Mouse (Mus musculus) liver, postnatal 0 days (tissue): ENCODE measurements around the gene Iqgap1. TPM values are rescaled to one million over a fixed set of nuclear protein-coding genes. Genes with fewer than 3 reads are reported as not detected.

Experiments
- ATAC-seq: fragments of 200-750 bp; cut with Nextera tagmentation; 2 replicates; pipeline ENCODE4 v1.8.0; 2017; ENCODE audit warnings: mild to moderate bottlenecking, moderate library complexity
- DNase-seq: peaks from one replicate; pipeline ENCODE4 v3.0.0-alpha.2; 2016
- H3K27ac ChIP-seq: fragments of 300-500 bp; sonication (generic); 2 replicates; pipeline ENCODE4 v1.5.1; 2014; ENCODE audit warnings: antibody characterized with exemption, moderate library complexity, mild to moderate bottlenecking, low read depth
- H3K27me3 ChIP-seq: fragments of 300-500 bp; sonication (generic); 2 replicates; pipeline ENCODE4 v1.6.1; 2014; ENCODE audit warnings: low read length, control low read depth, mixed read lengths; ENCODE audit not compliant: insufficient read depth
- H3K36me3 ChIP-seq: fragments of 300-500 bp; sonication (generic); replicated peaks from 2 replicates; pipeline ENCODE4 v1.6.1; 2014; ENCODE audit warnings: mild to moderate bottlenecking, control low read depth, low read length, moderate library complexity, mixed read lengths; ENCODE audit not compliant: insufficient read depth
- H3K4me1 ChIP-seq: fragments of 300-500 bp; sonication (generic); 2 replicates; pipeline ENCODE4 v1.6.1; 2014; ENCODE audit warnings: antibody characterized with exemption, mild to moderate bottlenecking, control low read depth; ENCODE audit not compliant: insufficient read depth
- H3K4me2 ChIP-seq: fragments of 300-500 bp; sonication (generic); 2 replicates; pipeline ENCODE4 v1.6.1; 2014; ENCODE audit warnings: low read depth, mild to moderate bottlenecking, low read length, moderate library complexity, mixed read lengths
- H3K4me3 ChIP-seq: fragments of 300-500 bp; sonication (generic); 2 replicates; pipeline ENCODE4 v1.5.1; 2014; ENCODE audit warnings: low read depth, low read length
- H3K9ac ChIP-seq: fragments of 300-500 bp; sonication (generic); replicated peaks from 2 replicates; pipeline ENCODE4 v1.6.1; 2014; ENCODE audit warnings: mild to moderate bottlenecking, moderate library complexity
- H3K9me3 ChIP-seq: fragments of 300-500 bp; sonication (generic); 2 replicates; pipeline ENCODE4 v1.6.1; 2016; ENCODE audit warnings: mild to moderate bottlenecking, control low read depth, low read length, mixed read lengths
- CTCF ChIP-seq: sonication (generic); IDR thresholded peaks from 2 replicates; pipeline ENCODE4 v1.5.1; 2016; ENCODE audit warnings: antibody characterized with exemption, low read depth
- EP300 ChIP-seq: IDR thresholded peaks from 2 replicates; pipeline ENCODE4 v1.6.1; 2016; ENCODE audit warnings: antibody characterized with exemption, low read depth, mild to moderate bottlenecking
- WGBS: fragments of 180-500 bp; shearing (Covaris S2); extraction: QIAGEN DNeasy Blood & Tissue Kit; methylation state at CpG from one replicate; pipeline ENCODE4 v1.1.7; 2014; ENCODE audit not compliant: insufficient replicate concordance; 5-methylcytosine and 5-hydroxymethylcytosine counted together
- polyA plus RNA-seq: library from polyadenylated mRNA; unstranded; fragments of >200 nt; fragmentation: Nextera tagmentation; extraction: Ambion mirVana; gene quantifications from 2 replicates; pipeline ENCODE4 v1.2.1, GENCODE M21; 2015

Gene Iqgap1
- polyA plus RNA-seq = 10.8 and 13.6 TPM in 2 replicates

DNA sequence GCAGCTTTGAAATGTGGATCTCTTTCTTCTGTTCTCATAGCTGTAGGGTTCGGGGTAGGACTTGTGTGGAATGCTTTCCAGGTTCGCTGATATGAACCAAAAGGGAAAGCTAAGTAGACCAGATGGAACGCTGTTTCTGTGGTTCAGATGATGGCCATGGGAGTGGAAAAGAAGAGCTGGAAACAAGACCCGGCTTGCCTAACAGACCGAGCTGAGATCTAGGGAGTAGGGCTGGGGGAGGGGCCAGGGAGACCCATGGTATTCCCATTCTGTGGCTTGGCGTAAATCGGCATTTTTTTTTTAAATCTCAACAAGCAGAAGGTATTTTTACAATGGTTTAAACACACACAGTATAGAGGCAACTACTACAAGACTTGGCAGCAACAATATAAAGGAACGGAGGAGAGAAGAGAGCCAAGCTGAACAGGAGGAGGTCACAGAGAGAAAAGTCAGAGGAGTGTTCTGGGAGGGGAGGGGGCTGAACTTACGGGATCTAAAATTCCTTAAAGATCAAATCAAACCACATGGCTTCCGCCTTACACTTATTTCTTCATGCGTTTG lies at the start of gene Iqgap1:
Gene Iqgap1 (minus strand): TSS at position 132 of the 561 bp plus-strand sequence.
- no peak for TF ChIP-seq CTCF
- TF ChIP-seq EP300 = no peak
- no peak within 1 kb of the TSS for H3K4me3 ChIP-seq
- DNase-seq (no peak), ATAC-seq (no peak)
- H3K4me1 ChIP-seq = peaks cover 13% of the 10 kb centered on the region
- no peaks in the 10 kb centered on the region for H3K27me3 ChIP-seq
- H3K36me3 ChIP-seq = no peaks in the 10 kb centered on the region
- no peaks in the 10 kb centered on the region for H3K9me3 ChIP-seq
- no peak within 1 kb of the TSS for H3K9ac ChIP-seq
- no peak within 1 kb of the TSS for H3K4me2 ChIP-seq
- no peak within 1 kb of the TSS for H3K27ac ChIP-seq
- 87% methylated on average over 11 of the region's 11 CpGs for WGBS

DNA sequence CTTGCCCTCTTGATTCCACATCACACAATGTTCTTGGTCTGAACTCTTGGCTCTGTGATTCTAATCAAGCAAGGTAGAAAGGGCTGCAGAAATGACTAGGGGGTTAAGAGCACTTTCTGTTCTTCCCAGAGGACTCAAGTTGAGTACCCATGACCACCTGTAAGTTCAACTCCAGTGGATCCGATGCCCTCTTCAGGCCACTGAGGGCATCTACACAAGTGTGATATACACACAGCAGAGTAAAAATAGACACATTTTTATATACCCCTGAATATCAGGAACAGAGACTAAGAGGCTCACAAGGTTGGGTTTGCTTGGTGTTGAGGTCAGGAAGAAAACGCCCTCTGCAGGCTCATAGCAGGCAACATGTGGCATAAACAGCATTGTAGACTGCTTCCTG lies 47.9 kb upstream of the Iqgap1 start:
- Histone ChIP-seq H3K27me3 (no peaks in the 10 kb centered on the region), H3K36me3 (peaks cover 20% of the 10 kb centered on the region), H3K4me2 (no peak overlapping the region), H3K27ac (peak overlapping the region; percentile 41), H3K4me3 (no peak overlapping the region), H3K9ac (no peak overlapping the region), H3K9me3 (no peaks in the 10 kb centered on the region), H3K4me1 (peaks cover 19% of the 10 kb centered on the region)
- ATAC-seq = no peak
- TF ChIP-seq EP300 = no peak
- peak; percentile 15; the same call in 1 of the 2 replicates for TF ChIP-seq CTCF
- no peak for DNase-seq
- WGBS = 80% methylated on average over 2 of the region's 2 CpGs

DNA sequence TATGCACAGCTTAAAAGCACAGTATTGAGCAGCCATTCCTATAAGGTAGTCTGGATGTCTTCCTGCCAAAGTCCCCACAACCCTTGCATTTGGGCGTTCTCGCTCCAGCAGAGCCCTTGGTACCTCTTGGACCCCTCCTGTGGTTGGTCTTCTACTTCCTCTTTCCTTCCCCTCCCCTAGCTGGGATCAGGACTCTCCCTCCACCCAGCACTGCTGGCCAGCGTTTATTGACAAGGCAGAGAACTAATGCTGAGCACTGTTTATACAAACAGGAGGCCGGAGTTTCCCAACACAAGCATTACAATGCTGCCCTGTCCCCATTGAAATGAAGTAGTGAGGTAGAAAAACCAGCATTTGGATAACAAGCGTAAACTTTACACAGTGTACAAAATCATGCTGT lies 47.3 kb upstream of the Iqgap1 start:
- Histone ChIP-seq H3K9me3 (no peaks in the 10 kb centered on the region), H3K27ac (peak overlapping the region; percentile 57), H3K4me2 (no peak overlapping the region), H3K4me1 (peaks cover 19% of the 10 kb centered on the region), H3K9ac (no peak overlapping the region), H3K36me3 (peaks cover 24% of the 10 kb centered on the region), H3K27me3 (no peaks in the 10 kb centered on the region), H3K4me3 (no peak overlapping the region)
- TF ChIP-seq CTCF (no peak), EP300 (no peak)
- ATAC-seq (peak; percentile 81), DNase-seq (no peak)
- WGBS = 53% methylated on average over 5 of the region's 5 CpGs

DNA sequence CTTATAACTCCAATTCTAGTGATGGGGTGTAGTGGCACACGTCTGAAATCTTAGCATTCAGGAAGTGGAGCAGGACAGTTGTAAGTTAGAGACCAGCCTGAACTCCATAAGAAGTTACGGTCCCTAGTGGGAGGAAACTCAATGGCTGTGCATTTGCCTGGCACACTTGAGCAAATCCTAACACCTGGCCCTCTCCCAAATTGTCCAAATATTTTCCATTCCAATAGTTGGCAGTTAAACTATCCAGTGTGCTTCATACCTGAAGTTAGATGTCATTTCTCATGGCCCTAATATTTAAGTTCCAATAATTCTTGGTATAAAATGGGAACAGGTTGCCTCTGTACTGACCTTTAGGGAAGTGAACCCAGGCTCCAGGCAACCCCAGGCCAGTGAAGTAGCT lies 42.9 kb upstream of the Iqgap1 start:
- H3K4me1 ChIP-seq = peaks cover 18% of the 10 kb centered on the region
- H3K9me3 ChIP-seq = no peaks in the 10 kb centered on the region
- H3K4me2 ChIP-seq = no peak overlapping the region
- TF ChIP-seq CTCF = no peak
- no peak for TF ChIP-seq EP300
- H3K9ac ChIP-seq = no peak overlapping the region
- no peak overlapping the region for H3K27ac ChIP-seq
- H3K27me3 ChIP-seq = no peaks in the 10 kb centered on the region
- DNase-seq (no peak), ATAC-seq (no peak)
- no peak overlapping the region for H3K4me3 ChIP-seq
- H3K36me3 ChIP-seq = peaks cover 9% of the 10 kb centered on the region
- 71% methylated on average over 2 of the region's 2 CpGs for WGBS

DNA sequence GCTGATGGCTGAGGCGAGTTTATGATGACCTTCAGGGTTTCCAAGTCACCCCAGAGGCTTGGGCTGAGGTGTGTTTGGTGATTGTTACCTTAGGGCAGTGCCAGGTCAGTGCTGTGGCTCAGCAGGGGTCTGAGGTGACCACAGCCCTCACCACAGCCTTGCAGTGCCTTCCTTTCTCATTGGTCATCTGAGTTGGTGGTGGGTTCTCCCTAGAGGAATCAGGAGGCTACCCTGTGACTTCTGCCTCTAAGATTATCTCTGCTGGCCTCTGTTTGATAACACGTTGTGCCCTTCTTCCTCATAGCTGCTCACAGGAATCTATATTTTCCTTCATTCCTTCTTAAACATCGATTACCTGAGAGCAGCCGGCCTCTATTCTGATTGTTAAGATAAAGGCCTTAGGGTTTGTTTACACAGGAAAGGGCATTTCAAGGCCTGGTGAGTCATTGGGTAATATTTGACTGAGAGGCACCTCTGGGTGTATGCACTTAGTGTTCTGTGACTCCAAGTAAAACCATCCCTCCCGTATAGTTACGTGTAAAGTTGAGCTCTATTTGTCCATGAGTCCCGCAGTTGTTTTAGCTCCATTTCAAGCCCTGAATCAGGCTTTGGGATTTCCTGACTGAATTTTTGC lies 40.9 kb upstream of the Iqgap1 start:
- no peaks in the 10 kb centered on the region for H3K27me3 ChIP-seq
- peak; percentile 15 for DNase-seq
- H3K4me1 ChIP-seq = peaks cover 26% of the 10 kb centered on the region
- no peaks in the 10 kb centered on the region for H3K9me3 ChIP-seq
- peak; percentile 84 for ATAC-seq
- WGBS = 42% methylated on average over 7 of the region's 7 CpGs
- peak overlapping the region; percentile 77 for H3K27ac ChIP-seq
- peaks cover 9% of the 10 kb centered on the region for H3K36me3 ChIP-seq
- H3K4me2 ChIP-seq = no peak overlapping the region; the same call in 1 of the 2 replicates
- H3K4me3 ChIP-seq = no peak overlapping the region
- peak overlapping the region; percentile 32; the same call in 1 of the 2 replicates for H3K9ac ChIP-seq
- TF ChIP-seq CTCF (no peak), EP300 (no peak)

DNA sequence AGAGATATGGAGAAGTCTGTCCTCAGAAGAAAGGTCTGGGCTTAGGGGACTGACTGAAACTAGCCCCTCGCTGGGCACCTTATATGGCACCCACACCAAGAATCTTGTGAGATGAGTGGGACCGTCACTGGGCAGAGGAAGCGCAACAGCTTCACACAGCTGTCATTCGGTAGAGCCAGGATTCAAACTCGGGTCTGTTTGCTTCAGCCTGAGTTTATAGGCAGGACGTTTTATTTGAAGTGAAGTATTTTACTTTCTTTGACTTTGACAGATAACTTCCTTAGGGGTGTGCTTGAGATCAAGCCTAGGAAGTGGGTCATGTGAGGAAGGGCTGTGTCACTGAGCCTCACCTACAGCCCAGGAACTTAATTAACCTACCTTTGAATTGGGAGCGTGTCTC lies 39.7 kb upstream of the Iqgap1 start:
- ATAC-seq (no peak), DNase-seq (no peak)
- Histone ChIP-seq H3K4me1 (peaks cover 28% of the 10 kb centered on the region), H3K4me3 (no peak overlapping the region), H3K9me3 (no peaks in the 10 kb centered on the region), H3K9ac (no peak overlapping the region), H3K4me2 (peak overlapping the region; percentile 4; the same call in 1 of the 2 replicates), H3K27ac (peak overlapping the region; percentile 77), H3K27me3 (no peaks in the 10 kb centered on the region), H3K36me3 (peaks cover 6% of the 10 kb centered on the region)
- 58% methylated on average over 7 of the region's 7 CpGs for WGBS
- TF ChIP-seq EP300 = no peak
- no peak for TF ChIP-seq CTCF
